Mouse (Mus musculus) forebrain, embryonic 15.5 days (tissue): ENCODE results near the gene Pla2g12b. TPM values are rescaled to one million over a fixed set of nuclear protein-coding genes. Genes with fewer than 3 reads are reported as not detected.

Source experiments
- ATAC-seq: fragments of 200-750 bp; cut with Nextera tagmentation; replicated peaks from 2 replicates; pipeline ENCODE4 v1.8.0; 2017; ENCODE audit warnings: mild to moderate bottlenecking, moderate TSS enrichment, moderate library complexity
- H3K27ac ChIP-seq: fragments of 300-500 bp; sonication (generic); replicated peaks from 2 replicates; pipeline ENCODE4 v1.5.1; 2015; ENCODE audit warnings: mild to moderate bottlenecking, inconsistent platforms
- H3K27me3 ChIP-seq: fragments of 300-500 bp; sonication (generic); 2 replicates; pipeline ENCODE4 v1.6.1; 2015; ENCODE audit warnings: inconsistent platforms
- H3K36me3 ChIP-seq: fragments of 300-500 bp; sonication (generic); 2 replicates; pipeline ENCODE4 v1.6.1; 2015; ENCODE audit warnings: mild to moderate bottlenecking, inconsistent platforms
- H3K4me1 ChIP-seq: fragments of 300-500 bp; sonication (generic); 2 replicates; pipeline ENCODE4 v1.6.1; 2015; ENCODE audit warnings: inconsistent platforms
- H3K4me2 ChIP-seq: fragments of 300-500 bp; sonication (generic); replicated peaks from 2 replicates; pipeline ENCODE4 v1.6.1; 2015; ENCODE audit warnings: mild to moderate bottlenecking, inconsistent platforms
- H3K4me3 ChIP-seq: fragments of 300-500 bp; sonication (generic); 2 replicates; pipeline ENCODE4 v1.5.1; 2015; ENCODE audit warnings: mild to moderate bottlenecking, inconsistent platforms
- H3K9ac ChIP-seq: fragments of 300-500 bp; sonication (generic); replicated peaks from 2 replicates; pipeline ENCODE4 v1.6.1; 2015; ENCODE audit warnings: mild to moderate bottlenecking, inconsistent platforms
- H3K9me3 ChIP-seq: fragments of 300-500 bp; sonication (generic); 2 replicates; pipeline ENCODE4 v1.6.1; 2016; ENCODE audit warnings: inconsistent platforms
- WGBS: fragments of 180-500 bp; shearing (Covaris S2); methylation state at CpG from one replicate; pipeline ENCODE4 v1.1.7; 2015; ENCODE audit warnings: mixed read lengths; 5-methylcytosine and 5-hydroxymethylcytosine counted together
- polyA plus RNA-seq: library from polyadenylated mRNA; unstranded; fragments of >200 nt; fragmentation: Nextera tagmentation; extraction: Ambion mirVana; gene quantifications from 2 replicates; pipeline ENCODE4 v1.2.1, GENCODE M21; 2015

The Pla2g12b gene
- polyA plus RNA-seq, 1 experiment from 2014 or later: not detected

- no peak overlapping the region for H3K4me3 ChIP-seq
- no peaks in the 10 kb centered on the region for H3K27me3 ChIP-seq
- H3K4me2 ChIP-seq: no peak overlapping the region
- H3K27ac ChIP-seq: no peak overlapping the region
- ATAC-seq: no peak
- no peak overlapping the region for H3K9ac ChIP-seq
- no peaks in the 10 kb centered on the region for H3K4me1 ChIP-seq
- WGBS: 69% methylated on average over 8 of the region's 8 CpGs
- H3K9me3 ChIP-seq: no peaks in the 10 kb centered on the region
- H3K36me3 ChIP-seq: no peaks in the 10 kb centered on the region
These were observed 41.2 kb downstream of the Pla2g12b start for GRCm38 (mm10) chr10:59444635-59445034.

DNA sequence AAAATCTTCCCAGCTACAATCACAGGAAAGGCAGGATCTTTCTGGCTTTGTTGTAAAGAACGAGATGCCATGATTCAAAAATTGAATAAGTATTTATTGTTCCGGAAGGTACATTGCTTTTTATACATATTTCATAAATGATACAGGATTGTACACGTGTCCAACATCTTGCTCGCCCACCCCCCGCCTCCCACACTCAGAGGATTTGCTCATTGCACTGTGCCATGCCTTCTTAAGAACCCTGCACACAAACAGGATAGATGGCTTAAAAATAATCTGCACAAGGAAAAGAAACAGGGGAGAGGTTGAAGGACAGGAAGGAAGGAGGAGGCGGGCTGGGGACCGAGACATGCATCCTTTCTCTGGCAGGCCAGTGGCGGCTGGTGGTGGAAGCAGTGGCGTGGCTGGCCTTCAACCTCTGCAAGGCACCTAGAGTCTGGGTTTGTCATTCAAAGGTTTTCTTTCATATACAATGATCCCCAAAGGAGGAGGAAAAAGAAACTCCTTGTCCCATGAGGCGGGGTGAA lies 43.5 kb downstream of the Pla2g12b start:
- no peaks in the 10 kb centered on the region for H3K9me3 ChIP-seq
- no peaks in the 10 kb centered on the region for H3K36me3 ChIP-seq
- H3K4me1 ChIP-seq: no peaks in the 10 kb centered on the region
- H3K4me2 ChIP-seq: no peak overlapping the region
- H3K9ac ChIP-seq: no peak overlapping the region
- H3K27ac ChIP-seq: no peak overlapping the region
- no peaks in the 10 kb centered on the region for H3K27me3 ChIP-seq
- WGBS: 90% methylated on average over 10 of the region's 10 CpGs
- no peak overlapping the region for H3K4me3 ChIP-seq
- no peak for ATAC-seq

- WGBS: 82% methylated on average over 9 of the region's 9 CpGs
- Histone ChIP-seq H3K27me3 (no peaks in the 10 kb centered on the region), H3K36me3 (no peaks in the 10 kb centered on the region), H3K4me2 (no peak overlapping the region), H3K9me3 (no peaks in the 10 kb centered on the region), H3K4me1 (no peaks in the 10 kb centered on the region), H3K4me3 (no peak overlapping the region), H3K27ac (no peak overlapping the region), H3K9ac (no peak overlapping the region)
- no peak for ATAC-seq
These were observed 44.1 kb downstream of the Pla2g12b start for GRCm38 (mm10) chr10:59447546-59447945.

DNA sequence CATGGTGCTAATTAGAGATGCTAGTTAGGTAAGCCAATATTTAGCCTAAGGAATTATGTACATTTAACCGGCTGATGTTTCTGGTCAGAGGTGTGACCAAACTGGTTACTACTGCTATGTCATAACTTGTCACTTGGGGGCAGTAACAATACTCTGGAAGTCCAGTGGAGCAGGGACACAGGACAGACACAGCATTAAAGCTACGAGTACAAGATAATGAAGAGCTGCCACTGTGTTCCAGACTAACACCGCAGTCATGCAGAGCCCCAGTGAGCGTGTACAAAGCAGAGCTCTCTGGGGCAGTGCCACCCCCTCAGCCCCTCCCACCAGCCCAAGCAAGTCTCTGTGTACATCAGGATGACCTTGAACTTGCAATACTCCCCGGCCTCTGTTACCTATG lies 48.4 kb downstream of the Pla2g12b start:
- H3K9me3 ChIP-seq: no peaks in the 10 kb centered on the region
- no peak overlapping the region for H3K27ac ChIP-seq
- H3K4me1 ChIP-seq: no peaks in the 10 kb centered on the region
- no peaks in the 10 kb centered on the region for H3K36me3 ChIP-seq
- H3K27me3 ChIP-seq: no peaks in the 10 kb centered on the region
- no peak overlapping the region for H3K4me3 ChIP-seq
- ATAC-seq: 0 out of 2 replicates have a peak, but pooled peaks have one; percentile 62
- H3K9ac ChIP-seq: no peak overlapping the region
- no peak overlapping the region for H3K4me2 ChIP-seq
- WGBS: 39% methylated on average over 5 of the region's 5 CpGs

DNA sequence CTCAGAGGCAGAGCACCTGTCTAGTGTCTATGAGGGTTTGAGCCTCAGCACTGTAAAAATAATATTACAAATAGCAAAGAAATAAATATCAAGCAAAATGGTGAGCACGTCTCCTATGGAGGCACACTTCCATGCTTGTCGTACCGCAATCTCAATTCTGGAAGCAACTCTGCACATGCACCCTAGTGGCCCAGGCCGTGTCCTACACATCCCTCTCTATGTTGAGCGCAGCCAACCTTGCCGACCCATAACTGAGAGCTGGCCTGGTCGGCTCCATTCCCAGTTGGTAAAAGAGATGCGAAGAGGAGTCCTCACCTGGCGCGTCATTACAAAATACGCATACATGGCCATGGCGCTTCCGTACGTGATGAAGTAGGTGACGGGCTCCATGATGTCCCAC lies 51.2 kb downstream of the Pla2g12b start:
- no peak for ATAC-seq
- H3K9me3 ChIP-seq: no peaks in the 10 kb centered on the region
- H3K4me3 ChIP-seq: no peak overlapping the region
- H3K4me1 ChIP-seq: peaks cover under 1% of the 10 kb centered on the region; the same call in 1 of the 2 replicates
- no peaks in the 10 kb centered on the region for H3K27me3 ChIP-seq
- no peaks in the 10 kb centered on the region for H3K36me3 ChIP-seq
- WGBS: 97% methylated on average over 15 of the region's 15 CpGs
- H3K27ac ChIP-seq: no peak overlapping the region
- H3K4me2 ChIP-seq: no peak overlapping the region
- no peak overlapping the region for H3K9ac ChIP-seq

DNA sequence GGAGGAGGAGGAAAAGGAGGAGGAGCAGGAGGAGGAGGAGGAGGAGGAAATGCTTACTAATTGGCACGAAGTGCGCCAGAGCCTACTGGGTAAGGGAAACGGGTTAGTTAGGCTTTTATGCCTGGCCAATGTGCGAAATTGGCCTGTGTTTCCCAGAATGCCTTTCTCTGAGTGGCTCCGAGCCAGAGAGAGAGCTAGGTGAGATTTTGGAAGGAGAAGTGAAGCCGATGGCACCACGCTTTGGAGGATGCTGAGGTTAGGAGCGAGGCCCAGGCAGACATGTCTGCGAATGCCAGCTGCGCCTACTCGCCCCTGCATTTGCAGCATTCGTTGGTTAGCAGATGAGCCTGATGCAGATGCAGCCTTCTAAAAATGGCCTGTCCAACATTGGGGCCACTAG lies 56.3 kb downstream of the Pla2g12b start:
- no peaks in the 10 kb centered on the region for H3K9me3 ChIP-seq
- no peaks in the 10 kb centered on the region for H3K36me3 ChIP-seq
- 67% methylated on average over 12 of the region's 12 CpGs for WGBS
- no peak; the same call in 1 of the 2 replicates for ATAC-seq
- peaks cover 11% of the 10 kb centered on the region; the same call in 1 of the 2 replicates for H3K4me1 ChIP-seq
- no peak overlapping the region for H3K4me3 ChIP-seq
- peak overlapping the region; percentile 34; the same call in 1 of the 2 replicates for H3K27ac ChIP-seq
- no peak overlapping the region for H3K9ac ChIP-seq
- no peaks in the 10 kb centered on the region for H3K27me3 ChIP-seq
- peak overlapping the region; percentile 15; the same call in 1 of the 2 replicates for H3K4me2 ChIP-seq

DNA sequence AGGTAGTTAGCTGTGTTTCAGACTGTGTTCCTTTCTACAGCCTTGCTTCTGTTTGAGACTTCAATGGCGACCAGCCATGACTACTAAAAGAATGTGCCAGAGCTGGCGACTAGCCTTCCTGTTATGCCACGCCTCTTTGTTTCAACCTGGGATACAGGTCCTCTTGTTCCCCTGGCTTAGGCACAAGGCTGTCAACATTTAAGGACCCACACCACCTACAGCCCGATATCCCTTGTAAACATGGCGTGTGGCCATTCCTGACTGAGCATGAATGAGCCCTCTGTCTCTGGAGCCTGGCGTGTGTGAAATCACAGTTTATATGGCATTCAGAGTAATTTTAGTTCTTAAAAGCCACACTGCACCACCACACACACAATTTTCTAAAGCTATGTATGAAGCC lies 58.8 kb downstream of the Pla2g12b start:
- 67% methylated on average over 6 of the region's 6 CpGs for WGBS
- peaks cover 11% of the 10 kb centered on the region; the same call in 1 of the 2 replicates for H3K4me1 ChIP-seq
- H3K27ac ChIP-seq: no peak overlapping the region
- no peaks in the 10 kb centered on the region for H3K27me3 ChIP-seq
- H3K36me3 ChIP-seq: no peaks in the 10 kb centered on the region
- H3K4me3 ChIP-seq: no peak overlapping the region
- no peak overlapping the region for H3K9ac ChIP-seq
- no peak overlapping the region for H3K4me2 ChIP-seq
- ATAC-seq: 0 out of 2 replicates have a peak, but pooled peaks have one; percentile 32
- H3K9me3 ChIP-seq: no peaks in the 10 kb centered on the region

GRCm38 (mm10) chr10:59465546-59465945 lies 62.1 kb downstream of the Pla2g12b start:
- no peak overlapping the region for H3K9ac ChIP-seq
- no peaks in the 10 kb centered on the region for H3K36me3 ChIP-seq
- WGBS: 94% methylated on average over 3 of the region's 3 CpGs
- no peak overlapping the region for H3K4me3 ChIP-seq
- no peak overlapping the region for H3K27ac ChIP-seq
- no peak overlapping the region for H3K4me2 ChIP-seq
- no peaks in the 10 kb centered on the region for H3K27me3 ChIP-seq
- no peaks in the 10 kb centered on the region for H3K9me3 ChIP-seq
- 0 out of 2 replicates have a peak, but pooled peaks cover 6% of the 10 kb centered on the region for H3K4me1 ChIP-seq
- ATAC-seq: no peak

DNA sequence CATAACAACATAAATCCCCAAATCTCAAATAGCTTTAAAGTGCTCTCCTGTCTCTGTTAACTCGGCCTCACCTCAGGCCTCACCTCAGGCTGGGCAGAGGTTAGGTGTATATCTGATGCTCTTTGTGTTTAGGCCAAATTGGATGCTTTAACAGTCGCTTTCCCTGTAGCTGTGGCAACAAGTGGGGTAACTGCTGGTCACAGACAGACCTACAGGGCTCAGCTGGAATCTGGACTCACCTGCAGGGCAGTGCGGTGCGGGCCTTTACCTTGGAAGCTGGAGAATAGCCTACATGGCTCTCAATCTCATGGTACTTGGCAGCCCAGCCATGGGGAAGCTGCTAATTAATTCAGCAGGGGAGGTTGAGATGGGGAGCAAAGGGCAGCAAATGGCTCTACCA lies 63.2 kb downstream of the Pla2g12b start:
- Histone ChIP-seq H3K4me2 (no peak overlapping the region), H3K27me3 (no peaks in the 10 kb centered on the region), H3K4me3 (no peak overlapping the region), H3K27ac (no peak overlapping the region), H3K36me3 (no peaks in the 10 kb centered on the region), H3K9ac (no peak overlapping the region), H3K4me1 (peaks cover 7% of the 10 kb centered on the region; the same call in 1 of the 2 replicates), H3K9me3 (no peaks in the 10 kb centered on the region)
- WGBS: 87% methylated on average over 4 of the region's 4 CpGs
- no peak for ATAC-seq

GRCm38 (mm10) chr10:59467297-59467696 lies 63.8 kb downstream of the Pla2g12b start:
- H3K4me3 ChIP-seq: no peak overlapping the region
- no peak overlapping the region for H3K27ac ChIP-seq
- no peaks in the 10 kb centered on the region for H3K36me3 ChIP-seq
- H3K9me3 ChIP-seq: no peaks in the 10 kb centered on the region
- no peak overlapping the region for H3K4me2 ChIP-seq
- peaks cover 3% of the 10 kb centered on the region; the same call in 1 of the 2 replicates for H3K4me1 ChIP-seq
- no peaks in the 10 kb centered on the region for H3K27me3 ChIP-seq
- no peak overlapping the region for H3K9ac ChIP-seq
- 91% methylated on average over 12 of the region's 12 CpGs for WGBS
- ATAC-seq: no peak

DNA sequence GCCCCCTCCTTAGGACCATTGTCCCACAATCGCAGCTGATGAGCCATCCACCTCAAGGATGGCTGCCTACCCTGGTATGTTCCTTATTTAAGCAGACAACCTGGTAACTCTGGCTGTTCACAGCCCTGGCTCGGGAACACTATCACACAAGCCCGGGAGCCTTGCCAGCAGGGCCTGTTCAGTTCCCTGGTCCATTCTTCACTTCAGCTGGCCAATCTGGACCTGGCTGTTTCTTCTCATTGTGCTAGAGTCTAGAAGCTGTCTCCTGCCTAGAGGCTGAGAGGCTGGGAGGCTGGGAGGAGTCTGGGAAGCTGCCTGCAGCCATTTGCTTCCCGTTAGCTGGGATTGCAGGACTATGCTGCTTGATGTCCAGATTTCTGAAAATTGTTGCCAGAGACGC lies 67.0 kb downstream of the Pla2g12b start:
- H3K4me2 ChIP-seq: no peak overlapping the region
- 58% methylated on average over 5 of the region's 5 CpGs for WGBS
- H3K36me3 ChIP-seq: no peaks in the 10 kb centered on the region
- H3K27me3 ChIP-seq: no peaks in the 10 kb centered on the region
- 0 out of 2 replicates have a peak, but pooled peaks have one; percentile 35 for ATAC-seq
- H3K27ac ChIP-seq: 0 out of 2 replicates have a peak overlapping the region, but pooled peaks have one; percentile 1
- H3K4me3 ChIP-seq: no peak overlapping the region
- no peak overlapping the region for H3K9ac ChIP-seq
- peaks cover 2% of the 10 kb centered on the region; the same call in 1 of the 2 replicates for H3K4me1 ChIP-seq
- no peaks in the 10 kb centered on the region for H3K9me3 ChIP-seq
